Mouse (Mus musculus): ENCODE data around the gene Zfp335. TPM values are rescaled to one million over a fixed set of nuclear protein-coding genes. Genes with fewer than 3 reads are reported as not detected.

Gene Zfp335
- polyA plus RNA-seq (2014; fragmentation: Illumina TruSeq; extraction: RNeasy Lipid Tissue Mini Kit (QIAGEN cat#74804); ENCODE audit: low read depth, low replicate concordance), result 8.7 TPM

GRCm38 (mm10) chr2:164911086-164912048, at the start of gene Zfp335:
Zfp335 (minus strand) TSS chr2:164911757.

GRCm38 (mm10) chr2:164960716-164961441, 49.3 kb upstream of the Zfp335 start, which contains the start of gene Slc12a5:
Slc12a5 (plus strand) TSS chr2:164960802.

GRCm38 (mm10) chr2:164940140-164940830, 28.7 kb upstream of the Zfp335 start, which contains the start of gene Mmp9:
Mmp9 (plus strand) TSS chr2:164940780.

GRCm38 (mm10) chr2:164879228-164879567, 32.4 kb downstream of the Zfp335 start, which contains the start of gene Pcif1:
Pcif1 (plus strand) TSS chr2:164879304.

GRCm38 (mm10) chr2:164857101-164857821, 54.3 kb downstream of the Zfp335 start, which contains the start of gene Pltp:
Pltp (minus strand) TSS chr2:164857711.

Other genes starting within 250 kb of the Zfp335 start
- not detected for gene Wfdc11, start 237.7 kb downstream of the Zfp335 start, polyA plus RNA-seq (2014; fragmentation: Illumina TruSeq; extraction: RNeasy Lipid Tissue Mini Kit (QIAGEN cat#74804); ENCODE audit: low read depth, low replicate concordance)
- gene Wfdc13, start 226.7 kb downstream of the Zfp335 start, polyA plus RNA-seq (2014; fragmentation: Illumina TruSeq; extraction: RNeasy Lipid Tissue Mini Kit (QIAGEN cat#74804); ENCODE audit: low read depth, low replicate concordance), result not detected
- not detected for gene Spint4, start 213.3 kb downstream of the Zfp335 start, polyA plus RNA-seq (2014; fragmentation: Illumina TruSeq; extraction: RNeasy Lipid Tissue Mini Kit (QIAGEN cat#74804); ENCODE audit: low read depth, low replicate concordance)
- gene Spint5, start 196.5 kb downstream of the Zfp335 start, polyA plus RNA-seq (2014; fragmentation: Illumina TruSeq; extraction: RNeasy Lipid Tissue Mini Kit (QIAGEN cat#74804); ENCODE audit: low read depth, low replicate concordance), result not detected
- gene Wfdc3, start 165.8 kb downstream of the Zfp335 start, polyA plus RNA-seq (2014; fragmentation: Illumina TruSeq; extraction: RNeasy Lipid Tissue Mini Kit (QIAGEN cat#74804); ENCODE audit: low read depth, low replicate concordance), result 1.5 TPM
- 21.1 TPM for gene Dnttip1, start 165.8 kb downstream of the Zfp335 start, polyA plus RNA-seq (2014; fragmentation: Illumina TruSeq; extraction: RNeasy Lipid Tissue Mini Kit (QIAGEN cat#74804); ENCODE audit: low read depth, low replicate concordance)
- 0.86 TPM for gene Ube2c, start 141.9 kb downstream of the Zfp335 start, polyA plus RNA-seq (2014; fragmentation: Illumina TruSeq; extraction: RNeasy Lipid Tissue Mini Kit (QIAGEN cat#74804); ENCODE audit: low read depth, low replicate concordance)
- not detected for gene Tnnc2, start 131.8 kb downstream of the Zfp335 start, polyA plus RNA-seq (2014; fragmentation: Illumina TruSeq; extraction: RNeasy Lipid Tissue Mini Kit (QIAGEN cat#74804); ENCODE audit: low read depth, low replicate concordance)
- gene Snx21, start 125.9 kb downstream of the Zfp335 start, polyA plus RNA-seq (2014; fragmentation: Illumina TruSeq; extraction: RNeasy Lipid Tissue Mini Kit (QIAGEN cat#74804); ENCODE audit: low read depth, low replicate concordance), result 26.6 TPM
- 11.5 TPM for gene Acot8, start 106.9 kb downstream of the Zfp335 start, polyA plus RNA-seq (2014; fragmentation: Illumina TruSeq; extraction: RNeasy Lipid Tissue Mini Kit (QIAGEN cat#74804); ENCODE audit: low read depth, low replicate concordance)
- 2.6 TPM for gene Zswim3, start 106.7 kb downstream of the Zfp335 start, polyA plus RNA-seq (2014; fragmentation: Illumina TruSeq; extraction: RNeasy Lipid Tissue Mini Kit (QIAGEN cat#74804); ENCODE audit: low read depth, low replicate concordance)
- 5.1 TPM for gene Zswim1, start 89.1 kb downstream of the Zfp335 start, polyA plus RNA-seq (2014; fragmentation: Illumina TruSeq; extraction: RNeasy Lipid Tissue Mini Kit (QIAGEN cat#74804); ENCODE audit: low read depth, low replicate concordance)
- gene Spata25, start 83.2 kb downstream of the Zfp335 start, polyA plus RNA-seq (2014; fragmentation: Illumina TruSeq; extraction: RNeasy Lipid Tissue Mini Kit (QIAGEN cat#74804); ENCODE audit: low read depth, low replicate concordance), result not detected
- 159 TPM for gene Ctsa, start 78.9 kb downstream of the Zfp335 start, polyA plus RNA-seq (2014; fragmentation: Illumina TruSeq; extraction: RNeasy Lipid Tissue Mini Kit (QIAGEN cat#74804); ENCODE audit: low read depth, low replicate concordance)
- gene Neurl2, start 78.3 kb downstream of the Zfp335 start, polyA plus RNA-seq (2014; fragmentation: Illumina TruSeq; extraction: RNeasy Lipid Tissue Mini Kit (QIAGEN cat#74804); ENCODE audit: low read depth, low replicate concordance), result 44.6 TPM
- 31.6 TPM for gene Pltp, start 54.0 kb downstream of the Zfp335 start, polyA plus RNA-seq (2014; fragmentation: Illumina TruSeq; extraction: RNeasy Lipid Tissue Mini Kit (QIAGEN cat#74804); ENCODE audit: low read depth, low replicate concordance)
- gene Pcif1, start 32.5 kb downstream of the Zfp335 start, polyA plus RNA-seq (2014; fragmentation: Illumina TruSeq; extraction: RNeasy Lipid Tissue Mini Kit (QIAGEN cat#74804); ENCODE audit: low read depth, low replicate concordance), result 28.1 TPM
- gene Mmp9, start 29.0 kb upstream of the Zfp335 start, polyA plus RNA-seq (2014; fragmentation: Illumina TruSeq; extraction: RNeasy Lipid Tissue Mini Kit (QIAGEN cat#74804); ENCODE audit: low read depth, low replicate concordance), result 1.4 TPM
- gene Slc12a5, start 49.0 kb upstream of the Zfp335 start, polyA plus RNA-seq (2014; fragmentation: Illumina TruSeq; extraction: RNeasy Lipid Tissue Mini Kit (QIAGEN cat#74804); ENCODE audit: low read depth, low replicate concordance), result 0.52 TPM
- 21.5 TPM for gene Ncoa5, start 123.1 kb upstream of the Zfp335 start, polyA plus RNA-seq (2014; fragmentation: Illumina TruSeq; extraction: RNeasy Lipid Tissue Mini Kit (QIAGEN cat#74804); ENCODE audit: low read depth, low replicate concordance)
- gene Cd40, start 143.9 kb upstream of the Zfp335 start, polyA plus RNA-seq (2014; fragmentation: Illumina TruSeq; extraction: RNeasy Lipid Tissue Mini Kit (QIAGEN cat#74804); ENCODE audit: low read depth, low replicate concordance), result 2.8 TPM
- not detected for gene 1700025C18Rik, start 179.0 kb upstream of the Zfp335 start, polyA plus RNA-seq (2014; fragmentation: Illumina TruSeq; extraction: RNeasy Lipid Tissue Mini Kit (QIAGEN cat#74804); ENCODE audit: low read depth, low replicate concordance)